Mouse (Mus musculus) thymus, adult 18-20 months (tissue): ENCODE measurements around the gene Cpt1c.

Experiments used
- DNase-seq, 2 experiments: peaks; one replicate each; pipeline ENCODE4 v3.0.0; 2022; ENCODE audit warnings: mixed read lengths in 2 of 2

Gene Cpt1c

GRCm38 (mm10) chr7:44998501-44998955, 23.9 kb upstream of the Cpt1c start, which contains the start of gene Bcl2l12:
Bcl2l12 (minus strand) TSS chr7:44998712.
- DNase-seq = no peak

GRCm38 (mm10) chr7:44997940-44998428, 23.3 kb upstream of the Cpt1c start:
- DNase-seq = no peak

GRCm38 (mm10) chr7:44997231-44997939, 22.7 kb upstream of the Cpt1c start, which contains the start of gene Irf3:
Irf3 (plus strand) TSS chr7:44997648.
- DNase-seq = peak; percentile 92 to 95

- no peak for DNase-seq
These were observed 22.0 kb upstream of the Cpt1c start for GRCm38 (mm10) chr7:44996672-44997071.

GRCm38 (mm10) chr7:44986879-44987718, 12.4 kb upstream of the Cpt1c start:
- DNase-seq = no peak

DNA sequence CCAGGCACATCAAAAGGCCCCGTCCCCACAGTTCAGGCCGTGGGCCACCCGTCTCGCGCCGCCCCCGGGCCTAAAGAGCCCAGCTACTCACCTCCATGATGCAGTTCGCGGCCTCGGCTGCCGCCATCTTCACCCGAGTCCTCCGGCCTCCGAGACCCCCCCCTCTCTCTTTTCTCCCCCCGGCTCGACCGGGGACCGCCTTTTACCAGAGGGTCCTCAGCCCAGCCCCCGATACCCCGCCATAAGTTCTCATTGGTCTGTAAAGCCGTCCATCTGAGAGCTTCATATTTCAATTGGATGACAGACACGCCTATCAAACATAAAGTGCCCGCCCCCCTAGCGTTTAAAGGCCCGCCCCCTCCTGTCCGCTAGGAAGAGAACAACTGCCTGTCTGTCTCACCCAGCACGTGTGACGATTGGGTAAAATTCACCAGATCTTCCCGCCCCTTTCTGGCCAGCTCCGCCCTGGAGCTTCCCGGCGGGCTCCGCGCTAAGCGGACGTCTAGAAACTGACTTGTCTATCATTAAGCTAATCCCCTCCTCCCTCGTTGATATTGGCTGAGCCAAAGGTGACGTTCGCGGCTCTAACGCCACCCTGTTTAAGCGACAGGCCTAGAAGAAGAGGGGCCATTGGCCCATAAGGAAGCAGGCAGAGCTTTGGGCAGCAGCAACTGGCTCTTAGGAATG, 11.7 kb upstream of the Cpt1c start, which contains the start of gene Prmt1:
Gene Prmt1, minus strand, starts transcription at position 377 of the 687 bp plus-strand sequence.
- DNase-seq = peak; percentile 98 to 100

DNA sequence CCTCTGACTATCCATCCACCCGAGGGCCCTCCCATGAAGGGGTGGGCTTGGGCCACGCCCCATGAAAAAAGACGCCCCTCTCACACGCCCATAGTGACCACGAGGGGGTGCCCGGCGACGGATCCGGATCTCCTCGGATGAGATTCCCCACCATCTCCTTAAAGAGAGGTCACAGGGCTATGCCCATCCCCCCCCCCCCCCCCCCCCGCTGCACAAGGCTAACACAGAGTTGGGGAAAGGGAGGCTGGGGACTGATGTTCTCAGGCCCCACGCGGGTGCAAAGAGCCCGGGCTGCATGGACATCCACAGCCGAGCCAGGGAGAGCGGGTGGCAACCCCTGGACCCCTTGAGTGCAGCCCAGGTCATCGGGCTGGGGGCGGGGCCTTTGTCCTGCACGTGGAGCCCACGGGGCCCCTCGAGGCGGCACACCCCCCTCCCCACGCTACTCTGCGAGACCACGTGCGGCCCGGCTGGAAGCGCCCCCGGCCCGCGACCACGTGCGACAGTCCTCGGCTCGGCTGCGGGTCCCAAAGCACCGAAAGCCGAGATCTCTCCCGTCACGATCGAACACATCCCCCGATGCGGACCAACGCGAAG, 11.0 kb upstream of the Cpt1c start:
- DNase-seq = peak; percentile 52 to 71

GRCm38 (mm10) chr7:44984833-44985164, 10.1 kb upstream of the Cpt1c start:
- DNase-seq = no peak

- DNase-seq = no peak
These were observed 9.5 kb upstream of the Cpt1c start for GRCm38 (mm10) chr7:44983944-44984832.

- peak; percentile 64 to 67 for DNase-seq
These were observed 8.4 kb upstream of the Cpt1c start for GRCm38 (mm10) chr7:44983085-44983484.

DNA sequence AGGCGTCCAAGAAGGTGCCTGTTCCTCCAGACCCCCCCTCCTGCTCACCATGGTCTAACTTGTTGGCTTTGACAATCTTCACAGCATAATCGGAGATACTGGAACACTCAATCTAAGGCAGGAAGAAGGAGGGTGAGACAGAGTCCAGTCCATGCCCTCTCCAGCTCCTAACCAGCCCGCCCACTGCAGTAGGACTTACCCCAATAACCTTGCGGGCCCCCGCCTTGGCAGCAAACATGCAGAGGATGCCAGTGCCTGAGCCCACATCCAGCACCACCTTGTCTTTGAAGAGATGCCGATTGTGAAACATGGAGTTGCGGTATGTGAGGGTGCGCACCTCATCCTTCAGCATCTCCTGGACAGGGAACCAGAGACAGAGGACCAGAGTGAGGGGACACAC, 6.9 kb upstream of the Cpt1c start:
- DNase-seq = no peak

DNA sequence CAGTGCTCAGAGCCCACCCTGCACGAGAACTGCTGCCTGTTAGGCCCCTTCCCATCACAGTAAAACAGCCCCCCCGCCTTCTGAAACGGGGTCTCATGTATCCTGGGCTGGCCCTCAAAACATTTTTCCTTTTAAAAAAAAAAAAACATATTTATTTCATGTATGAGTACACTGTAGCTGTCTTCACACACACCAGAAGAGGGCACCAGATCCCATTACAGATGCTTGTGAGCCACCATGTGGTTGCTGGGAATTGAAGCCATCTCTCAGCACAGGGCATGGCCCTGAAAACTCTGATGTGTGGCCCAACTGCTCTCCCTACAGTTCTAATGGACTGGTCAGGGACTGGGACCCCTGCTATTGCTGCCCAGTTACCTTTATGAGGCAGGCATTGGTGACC, 3.6 kb upstream of the Cpt1c start:
- DNase-seq = no peak

DNA sequence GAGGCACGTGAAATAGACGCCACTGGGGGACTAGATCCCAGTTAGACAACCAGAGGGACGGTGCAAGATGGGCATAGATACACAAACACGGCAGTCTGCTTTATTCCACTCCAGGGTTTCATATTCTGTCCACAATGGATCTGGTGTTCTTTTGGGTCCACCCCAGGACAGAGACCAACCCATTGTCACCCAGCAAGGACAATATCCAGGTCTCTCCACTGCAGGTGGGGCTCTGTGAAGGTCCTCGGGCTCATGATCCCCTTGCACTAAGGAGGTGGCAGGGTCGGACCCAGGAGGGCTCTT, 417 bp upstream of the Cpt1c start:
- no peak for DNase-seq

DNA sequence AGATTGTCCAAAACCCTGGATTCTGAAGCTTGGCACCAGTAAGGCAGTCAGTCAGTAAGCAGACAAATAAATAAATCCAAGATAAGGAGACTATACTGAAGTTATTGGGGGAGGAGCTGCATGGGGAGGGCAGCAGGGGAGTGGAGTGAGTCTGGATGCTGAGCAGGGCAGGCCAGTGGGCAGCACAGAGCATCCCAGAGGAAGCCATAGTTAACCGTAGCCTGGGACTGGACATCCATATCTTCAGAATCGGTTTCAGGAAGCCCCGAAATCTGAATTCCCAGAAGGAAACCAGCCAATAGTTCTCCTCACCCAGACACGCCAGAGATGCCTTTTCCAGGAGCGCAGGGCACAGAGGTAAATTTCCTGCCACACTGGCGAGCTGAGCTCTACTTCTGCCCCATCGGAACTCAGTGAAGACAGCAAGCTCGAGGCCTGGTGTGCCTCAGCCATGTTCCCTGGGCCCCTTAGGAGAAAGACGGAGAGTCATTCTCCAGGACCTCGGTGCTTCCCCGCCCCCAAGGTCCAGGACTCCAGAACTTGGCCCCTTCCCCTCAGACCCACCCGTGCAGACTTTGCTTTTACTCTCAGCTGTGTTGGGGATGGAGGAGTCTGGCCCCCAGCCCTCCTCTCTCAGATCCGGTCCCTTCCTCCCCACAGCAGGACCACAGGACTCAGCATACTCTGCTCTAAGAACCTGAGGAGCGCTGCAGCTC, 1.1 kb downstream of the Cpt1c start:
- no peak for DNase-seq

GRCm38 (mm10) chr7:44971142-44971541, 3.5 kb downstream of the Cpt1c start:
- DNase-seq = no peak

- peak; percentile 62 to 70 for DNase-seq
These were observed 4.4 kb downstream of the Cpt1c start for GRCm38 (mm10) chr7:44970231-44970691.

GRCm38 (mm10) chr7:44966638-44967037, 8.0 kb downstream of the Cpt1c start:
- DNase-seq = no peak

DNA sequence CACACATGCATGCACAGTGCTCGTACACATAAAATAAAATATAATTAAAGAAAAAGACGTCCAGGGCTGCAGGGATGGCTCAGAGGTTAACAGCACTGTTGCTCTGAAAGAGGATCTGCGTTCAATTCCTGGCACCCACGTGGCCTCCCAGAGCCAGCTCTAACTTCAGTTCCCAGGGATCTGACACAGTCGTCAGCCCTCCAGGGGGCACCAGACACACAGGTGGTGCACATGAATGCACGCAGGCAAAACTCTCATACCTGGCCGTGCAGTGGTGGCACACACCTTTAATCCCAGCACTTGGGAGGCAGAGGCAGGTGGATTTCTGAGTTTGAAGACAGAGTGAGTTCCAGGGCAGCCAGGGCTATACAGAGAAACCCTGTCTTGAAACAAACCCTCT, 8.7 kb downstream of the Cpt1c start:
- DNase-seq = no peak

DNA sequence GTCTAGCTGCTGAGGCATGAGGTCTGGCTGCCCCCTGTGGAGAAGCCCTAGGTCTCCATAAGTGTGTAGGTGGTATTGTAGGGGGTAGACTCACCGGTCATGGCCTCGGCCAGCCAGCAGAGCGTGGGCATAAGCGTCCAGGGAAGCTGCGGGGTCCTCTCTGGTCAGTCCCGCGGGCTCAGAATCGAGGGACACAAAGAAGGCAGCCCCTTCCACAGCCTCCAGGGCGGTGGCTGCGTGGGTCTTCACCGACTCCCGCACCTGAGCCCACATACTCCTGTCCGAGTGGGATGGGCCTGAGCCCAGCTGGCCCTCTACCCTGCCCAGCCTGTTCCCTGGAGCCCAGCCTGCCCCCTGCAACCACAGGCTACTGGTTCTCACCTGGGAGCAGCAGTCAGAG, 9.7 kb downstream of the Cpt1c start:
- DNase-seq = no peak

- DNase-seq = no peak
These were observed 11.8 kb downstream of the Cpt1c start for GRCm38 (mm10) chr7:44962831-44963230.

DNA sequence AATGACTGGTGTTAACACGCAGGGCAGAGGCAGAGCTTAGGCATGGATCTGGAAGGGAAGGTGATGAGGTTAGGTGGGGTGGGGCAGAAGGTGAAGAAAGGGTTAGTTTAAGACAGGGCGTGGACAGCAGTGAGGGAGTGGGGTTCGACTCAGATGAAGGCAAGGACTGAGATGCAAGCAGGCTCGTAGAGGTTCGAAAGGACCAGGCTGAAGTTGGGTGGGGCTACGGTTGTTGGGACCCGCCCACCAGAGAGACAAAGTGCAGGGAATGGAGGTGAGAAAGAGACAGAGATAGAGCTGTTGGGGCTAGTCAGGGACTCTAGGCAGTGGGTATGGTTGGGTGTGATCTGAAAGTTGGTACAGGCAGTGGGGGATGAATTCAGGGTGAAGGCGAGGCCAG, 12.3 kb downstream of the Cpt1c start:
- DNase-seq = no peak
